Mouse (Mus musculus) heart, postnatal 0 days (tissue): ENCODE measurements around the gene Sbk2.

Experiments
- CTCF ChIP-seq: IDR thresholded peaks from 2 replicates; pipeline ENCODE4 v1.5.1; 2016; ENCODE audit warnings: antibody characterized with exemption, control low read depth, low read depth
- EP300 ChIP-seq: IDR thresholded peaks from 2 replicates; pipeline ENCODE4 v1.6.1; 2016; ENCODE audit warnings: antibody characterized with exemption, low read depth

GRCm38 (mm10) chr7:4917494-4917893, 46.7 kb downstream of the Sbk2 start:
- TF ChIP-seq CTCF (no peak), EP300 (no peak)
